Mouse (Mus musculus): ENCODE results near the gene Psmd9. TPM values are rescaled to one million over a fixed set of nuclear protein-coding genes. Genes with fewer than 3 reads are reported as not detected.

The Psmd9 gene
- polyA plus RNA-seq, 1 experiment from 2014 or later, result 63.5 TPM

DNA sequence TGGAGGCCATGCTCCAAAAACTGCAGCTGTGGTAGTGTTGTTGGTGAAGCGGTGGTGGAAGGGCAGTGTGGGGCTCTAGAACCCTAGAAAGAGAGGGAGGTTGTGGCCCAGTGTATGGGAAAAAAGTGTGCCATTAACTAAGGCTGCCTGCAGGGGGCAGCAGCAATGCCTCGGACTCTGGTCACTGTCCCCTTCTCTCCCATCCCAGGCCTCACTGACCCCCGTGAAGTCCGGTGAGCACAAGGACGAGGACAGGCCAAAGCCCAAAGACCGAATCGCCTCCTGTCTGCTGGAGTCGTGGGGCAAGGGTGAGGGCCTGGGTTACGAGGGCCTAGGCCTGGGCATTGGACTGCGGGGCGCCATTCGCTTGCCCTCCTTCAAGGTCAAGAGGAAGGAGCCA is 12.4 kb upstream of the Psmd9 start:
- no peak overlapping the region for H3K27ac ChIP-seq (ENCODE audit: low read depth, low read length)
- DNase-seq (ENCODE audit: low spot score), result no peak
- H3K36me3 ChIP-seq (ENCODE audit: control insufficient read depth, insufficient read depth, low read length), result peaks cover 91% of the 10 kb centered on the region
- H3K4me2 ChIP-seq (ENCODE audit: low read length), result no peak overlapping the region
- no peaks in the 10 kb centered on the region for H3K4me1 ChIP-seq (ENCODE audit: control insufficient read depth, insufficient read depth, low read length)
- no peaks in the 10 kb centered on the region for H3K27me3 ChIP-seq (replicated peaks; ENCODE audit: control insufficient read depth, insufficient read depth, low read length)
- no peak for ATAC-seq
- WGBS, result 86% methylated on average over 12 of the region's 12 CpGs
- no peak overlapping the region for H3K9ac ChIP-seq (ENCODE audit: low read length)
- no peaks in the 10 kb centered on the region for H3K9me3 ChIP-seq (replicated peaks; ENCODE audit: control insufficient read depth, low read length)
- no peak overlapping the region for H3K4me3 ChIP-seq (ENCODE audit: low read depth, low read length)

DNA sequence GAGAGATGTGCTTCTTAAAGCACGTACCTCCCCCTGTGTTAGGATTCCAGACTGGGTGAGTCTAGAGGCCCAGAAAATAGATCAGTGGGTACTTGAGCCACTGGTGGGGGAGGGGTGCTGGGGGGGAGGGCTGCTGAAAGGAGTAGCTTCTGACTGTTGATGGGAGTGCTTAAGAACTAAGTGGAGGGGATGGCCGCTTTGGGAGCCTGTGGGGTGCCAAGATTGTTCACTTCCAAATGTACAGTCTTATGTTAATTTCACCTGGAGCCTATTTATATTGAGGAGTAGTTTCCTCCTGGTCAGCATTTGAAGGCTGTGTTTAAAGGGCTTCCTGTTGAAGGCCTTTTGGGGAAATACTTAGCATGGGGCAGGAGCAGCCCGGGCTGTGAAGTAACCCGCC is 11.2 kb upstream of the Psmd9 start:
- DNase-seq (ENCODE audit: low spot score), result no peak
- Histone ChIP-seq H3K9ac (ENCODE audit: low read length) (no peak overlapping the region), H3K4me3 (ENCODE audit: low read depth, low read length) (no peak overlapping the region), H3K36me3 (ENCODE audit: control insufficient read depth, insufficient read depth, low read length) (peaks cover 91% of the 10 kb centered on the region), H3K27ac (ENCODE audit: low read depth, low read length) (no peak overlapping the region), H3K27me3 (replicated peaks; ENCODE audit: control insufficient read depth, insufficient read depth, low read length) (no peaks in the 10 kb centered on the region), H3K4me1 (ENCODE audit: control insufficient read depth, insufficient read depth, low read length) (no peaks in the 10 kb centered on the region), H3K4me2 (ENCODE audit: low read length) (no peak overlapping the region), H3K9me3 (replicated peaks; ENCODE audit: control insufficient read depth, low read length) (no peaks in the 10 kb centered on the region)
- ATAC-seq, result no peak
- 85% methylated on average over 4 of the region's 4 CpGs for WGBS

DNA sequence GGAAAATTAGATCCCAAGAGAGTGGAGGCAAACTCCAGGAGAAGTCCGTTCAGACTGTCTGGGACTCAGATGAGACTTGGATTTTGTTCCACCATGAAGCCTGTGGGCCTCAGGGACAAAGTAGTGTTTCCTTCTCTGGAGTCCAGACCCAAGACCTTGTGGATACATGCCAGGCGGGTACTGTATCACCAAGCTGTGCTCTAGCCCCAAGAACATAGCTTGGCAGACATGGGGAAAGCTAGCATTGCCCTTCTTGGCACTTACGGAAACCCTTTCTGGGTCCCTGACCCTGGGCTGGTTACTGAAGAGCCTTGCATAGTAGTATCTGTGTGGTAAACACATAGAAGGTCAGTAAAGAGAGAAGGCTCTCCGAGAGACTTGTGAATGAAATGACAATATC is 9.8 kb upstream of the Psmd9 start:
- Histone ChIP-seq H3K4me2 (ENCODE audit: low read length) (no peak overlapping the region), H3K27me3 (replicated peaks; ENCODE audit: control insufficient read depth, insufficient read depth, low read length) (no peaks in the 10 kb centered on the region), H3K9me3 (replicated peaks; ENCODE audit: control insufficient read depth, low read length) (no peaks in the 10 kb centered on the region), H3K36me3 (ENCODE audit: control insufficient read depth, insufficient read depth, low read length) (peaks cover 91% of the 10 kb centered on the region), H3K27ac (ENCODE audit: low read depth, low read length) (no peak overlapping the region), H3K9ac (ENCODE audit: low read length) (no peak overlapping the region), H3K4me1 (ENCODE audit: control insufficient read depth, insufficient read depth, low read length) (no peaks in the 10 kb centered on the region), H3K4me3 (ENCODE audit: low read depth, low read length) (no peak overlapping the region)
- DNase-seq (ENCODE audit: low spot score) (no peak), ATAC-seq (no peak)
- WGBS, result 92% methylated on average over 4 of the region's 4 CpGs

DNA sequence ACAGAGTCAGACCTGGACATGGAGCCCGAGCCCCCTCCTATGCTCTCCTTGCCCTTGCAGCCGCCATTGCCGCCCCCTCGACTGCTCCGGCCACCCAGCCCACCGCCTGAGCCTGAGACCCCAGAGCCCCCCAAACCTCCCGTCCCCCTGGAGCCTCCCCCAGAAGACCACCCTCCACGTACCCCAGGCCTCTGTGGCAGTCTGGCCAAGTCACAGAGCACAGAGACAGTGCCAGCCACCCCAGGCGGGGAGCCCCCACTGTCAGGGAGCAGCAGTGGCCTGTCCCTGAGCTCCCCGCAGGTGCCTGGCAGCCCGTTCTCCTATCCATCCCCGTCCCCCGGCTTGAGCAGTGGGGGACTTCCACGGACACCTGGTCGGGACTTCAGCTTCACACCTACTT is 9.3 kb upstream of the Psmd9 start:
- Histone ChIP-seq H3K9ac (ENCODE audit: low read length) (no peak overlapping the region), H3K27ac (ENCODE audit: low read depth, low read length) (no peak overlapping the region), H3K36me3 (ENCODE audit: control insufficient read depth, insufficient read depth, low read length) (peaks cover 91% of the 10 kb centered on the region), H3K4me1 (ENCODE audit: control insufficient read depth, insufficient read depth, low read length) (no peaks in the 10 kb centered on the region), H3K27me3 (replicated peaks; ENCODE audit: control insufficient read depth, insufficient read depth, low read length) (no peaks in the 10 kb centered on the region), H3K9me3 (replicated peaks; ENCODE audit: control insufficient read depth, low read length) (no peaks in the 10 kb centered on the region), H3K4me2 (ENCODE audit: low read length) (no peak overlapping the region), H3K4me3 (ENCODE audit: low read depth, low read length) (no peak overlapping the region)
- WGBS, result 94% methylated on average over 15 of the region's 15 CpGs
- DNase-seq (ENCODE audit: low spot score), result no peak
- no peak for ATAC-seq

DNA sequence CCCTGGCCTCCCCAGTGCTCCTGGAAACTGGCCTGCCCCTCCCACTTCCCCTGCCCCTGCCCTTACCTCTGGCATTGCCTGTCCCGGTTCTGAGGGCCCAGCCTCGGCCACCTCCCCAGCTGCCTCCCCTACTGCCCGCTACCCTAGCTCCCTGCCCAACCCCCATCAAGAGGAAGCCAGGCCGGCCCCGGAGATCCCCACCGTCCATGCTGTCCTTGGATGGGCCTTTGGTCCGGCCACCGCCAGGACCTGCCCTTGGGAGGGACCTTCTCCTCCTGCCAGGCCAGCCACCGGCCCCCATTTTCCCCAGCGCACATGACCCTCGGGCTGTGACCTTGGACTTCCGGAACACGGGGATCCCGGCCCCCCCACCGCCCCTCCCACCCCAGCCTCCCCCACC is 8.9 kb upstream of the Psmd9 start:
- H3K9ac ChIP-seq (ENCODE audit: low read length), result no peak overlapping the region
- WGBS, result 97% methylated on average over 15 of the region's 15 CpGs
- no peaks in the 10 kb centered on the region for H3K9me3 ChIP-seq (replicated peaks; ENCODE audit: control insufficient read depth, low read length)
- H3K4me1 ChIP-seq (ENCODE audit: control insufficient read depth, insufficient read depth, low read length), result no peaks in the 10 kb centered on the region
- H3K27me3 ChIP-seq (replicated peaks; ENCODE audit: control insufficient read depth, insufficient read depth, low read length), result no peaks in the 10 kb centered on the region
- no peak for ATAC-seq
- H3K27ac ChIP-seq (ENCODE audit: low read depth, low read length), result no peak overlapping the region
- no peak overlapping the region for H3K4me3 ChIP-seq (ENCODE audit: low read depth, low read length)
- H3K36me3 ChIP-seq (ENCODE audit: control insufficient read depth, insufficient read depth, low read length), result peaks cover 90% of the 10 kb centered on the region
- H3K4me2 ChIP-seq (ENCODE audit: low read length), result no peak overlapping the region
- DNase-seq (ENCODE audit: low spot score), result no peak

DNA sequence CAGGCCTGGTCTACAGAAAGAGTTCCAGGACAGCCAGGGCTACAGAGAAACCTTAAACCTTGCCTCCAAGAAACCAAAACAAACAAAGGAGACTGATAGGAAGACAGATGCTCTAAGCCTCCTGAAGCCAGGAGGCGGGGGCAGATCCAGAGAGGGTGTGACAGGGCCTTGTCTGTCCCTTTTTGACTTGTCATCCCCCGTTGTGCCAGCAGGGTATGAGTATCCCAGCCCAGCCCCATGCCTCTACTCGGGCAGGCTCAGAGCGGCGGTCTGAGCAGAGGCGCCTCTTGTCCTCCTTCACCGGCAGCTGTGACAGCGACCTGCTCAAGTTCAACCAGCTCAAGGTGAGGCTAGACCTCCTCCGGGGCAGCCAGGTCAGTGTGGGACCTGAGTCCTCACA is 6.3 kb upstream of the Psmd9 start:
- Histone ChIP-seq H3K27ac (ENCODE audit: low read depth, low read length) (no peak overlapping the region), H3K4me3 (ENCODE audit: low read depth, low read length) (no peak overlapping the region), H3K4me2 (ENCODE audit: low read length) (no peak overlapping the region), H3K9me3 (replicated peaks; ENCODE audit: control insufficient read depth, low read length) (no peaks in the 10 kb centered on the region), H3K9ac (ENCODE audit: low read length) (no peak overlapping the region), H3K27me3 (replicated peaks; ENCODE audit: control insufficient read depth, insufficient read depth, low read length) (no peaks in the 10 kb centered on the region), H3K4me1 (ENCODE audit: control insufficient read depth, insufficient read depth, low read length) (no peaks in the 10 kb centered on the region), H3K36me3 (ENCODE audit: control insufficient read depth, insufficient read depth, low read length) (peaks cover 89% of the 10 kb centered on the region)
- DNase-seq (ENCODE audit: low spot score) (no peak), ATAC-seq (no peak)
- WGBS, result 88% methylated on average over 9 of the region's 9 CpGs

DNA sequence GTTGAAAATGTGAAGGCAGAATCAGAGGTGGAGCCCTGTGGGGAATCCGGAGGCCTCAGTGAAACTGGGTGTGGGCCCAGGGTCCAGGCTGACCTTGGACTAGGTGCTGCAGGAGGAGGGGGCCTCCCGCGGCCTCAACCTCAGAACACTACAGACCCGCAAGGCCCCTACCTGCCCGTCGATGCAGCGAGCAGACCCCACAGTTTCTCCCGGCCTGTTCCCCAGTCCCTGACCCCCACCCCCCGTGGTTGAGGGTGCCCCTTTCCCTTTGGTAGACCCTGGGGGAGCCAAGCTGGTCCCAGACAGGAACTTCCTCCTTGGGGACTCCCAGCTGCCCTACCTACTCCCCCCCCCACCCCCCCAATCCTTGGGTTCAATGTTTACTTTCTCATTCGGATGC is 2.8 kb upstream of the Psmd9 start:
- H3K4me1 ChIP-seq (ENCODE audit: control insufficient read depth, insufficient read depth, low read length), result no peaks in the 10 kb centered on the region
- DNase-seq (ENCODE audit: low spot score) (no peak), ATAC-seq (no peak)
- WGBS, result 92% methylated on average over 10 of the region's 10 CpGs
- no peak overlapping the region for H3K27ac ChIP-seq (ENCODE audit: low read depth, low read length)
- H3K9ac ChIP-seq (ENCODE audit: low read length), result no peak overlapping the region
- H3K9me3 ChIP-seq (replicated peaks; ENCODE audit: control insufficient read depth, low read length), result no peaks in the 10 kb centered on the region
- H3K4me3 ChIP-seq (ENCODE audit: low read depth, low read length), result no peak overlapping the region
- peaks cover 54% of the 10 kb centered on the region for H3K36me3 ChIP-seq (ENCODE audit: control insufficient read depth, insufficient read depth, low read length)
- H3K4me2 ChIP-seq (ENCODE audit: low read length), result no peak overlapping the region
- no peaks in the 10 kb centered on the region for H3K27me3 ChIP-seq (replicated peaks; ENCODE audit: control insufficient read depth, insufficient read depth, low read length)

DNA sequence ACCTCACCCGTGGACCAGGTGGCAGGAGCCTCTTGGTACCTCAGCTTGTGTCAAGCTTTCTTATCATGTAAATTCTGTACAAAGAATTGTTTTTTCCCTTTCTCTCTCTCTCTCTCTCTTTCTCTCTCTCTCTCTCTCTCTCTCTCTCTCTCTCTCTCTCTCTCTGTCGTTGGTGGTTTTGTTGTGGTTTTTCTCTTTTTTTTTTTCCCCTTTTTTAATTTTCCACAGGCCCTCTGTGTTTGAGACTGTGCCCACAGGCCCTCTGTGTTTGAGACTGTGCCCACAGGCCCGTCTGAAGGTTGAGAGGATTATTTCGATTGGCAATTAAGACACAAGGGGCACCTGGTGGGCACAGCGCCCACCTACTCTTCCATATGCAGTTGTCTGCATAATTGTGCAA is 1.6 kb upstream of the Psmd9 start:
- ATAC-seq, result no peak
- Histone ChIP-seq H3K4me1 (ENCODE audit: control insufficient read depth, insufficient read depth, low read length) (peaks cover 3% of the 10 kb centered on the region; the same call in 1 of the 2 replicates), H3K27ac (ENCODE audit: low read depth, low read length) (no peak overlapping the region), H3K9me3 (replicated peaks; ENCODE audit: control insufficient read depth, low read length) (no peaks in the 10 kb centered on the region), H3K4me2 (ENCODE audit: low read length) (no peak overlapping the region), H3K36me3 (ENCODE audit: control insufficient read depth, insufficient read depth, low read length) (peaks cover 43% of the 10 kb centered on the region), H3K27me3 (replicated peaks; ENCODE audit: control insufficient read depth, insufficient read depth, low read length) (no peaks in the 10 kb centered on the region), H3K4me3 (ENCODE audit: low read depth, low read length) (no peak overlapping the region), H3K9ac (ENCODE audit: low read length) (no peak overlapping the region)
- DNase-seq (ENCODE audit: low spot score), result no peak
- 57% methylated on average over 5 of the region's 5 CpGs for WGBS

DNA sequence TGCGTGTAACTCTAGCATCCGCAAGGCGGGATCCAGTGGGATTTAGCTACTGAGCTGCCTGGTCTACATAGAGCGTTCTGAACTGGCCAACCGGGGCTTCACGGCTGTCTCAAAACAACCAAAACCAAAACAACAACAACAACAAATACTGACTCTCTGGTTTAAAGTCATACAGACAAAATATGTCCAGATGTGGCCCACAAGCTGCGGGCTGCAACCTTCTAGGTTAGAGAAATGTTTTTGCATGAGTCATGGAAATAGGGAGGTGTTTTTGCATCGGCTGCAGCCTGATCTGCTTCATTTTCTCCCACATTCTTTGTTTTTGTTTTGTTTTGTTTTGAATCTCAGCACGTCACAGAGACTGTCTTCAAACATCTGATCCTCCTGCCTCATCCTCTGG is 1.2 kb downstream of the Psmd9 start:
- Histone ChIP-seq H3K27ac (ENCODE audit: low read depth, low read length) (no peak overlapping the region), H3K9me3 (replicated peaks; ENCODE audit: control insufficient read depth, low read length) (no peaks in the 10 kb centered on the region), H3K4me3 (ENCODE audit: low read depth, low read length) (no peak overlapping the region), H3K4me2 (ENCODE audit: low read length) (no peak overlapping the region), H3K27me3 (replicated peaks; ENCODE audit: control insufficient read depth, insufficient read depth, low read length) (no peaks in the 10 kb centered on the region), H3K4me1 (ENCODE audit: control insufficient read depth, insufficient read depth, low read length) (peaks cover 3% of the 10 kb centered on the region; the same call in 1 of the 2 replicates), H3K36me3 (ENCODE audit: control insufficient read depth, insufficient read depth, low read length) (peaks cover 20% of the 10 kb centered on the region), H3K9ac (ENCODE audit: low read length) (no peak overlapping the region)
- 82% methylated on average over 9 of the region's 9 CpGs for WGBS
- no peak for ATAC-seq
- no peak for DNase-seq (ENCODE audit: low spot score)

Measured in forebrain, embryonic 14.5 days (tissue).